Mouse (Mus musculus): ENCODE data around the gene H1f0.

Gene H1f0

GRCm38 (mm10) chr15:79028237-79028738 lies at the start of gene H1f0:
Gene H1f0, plus strand, starts transcription at chr15:79028450.
- peak; percentile 83 for DNase-seq

- no peak for DNase-seq
Observed at GRCm38 (mm10) chr15:78978875-78979274, 49.4 kb upstream of the H1f0 start.

GRCm38 (mm10) chr15:78980084-78980483 lies 48.2 kb upstream of the H1f0 start:
- no peak for DNase-seq

- DNase-seq = peak; percentile 82
Observed at GRCm38 (mm10) chr15:78982658-78983435, 45.4 kb upstream of the H1f0 start.

- peak; percentile 57 for DNase-seq
Observed at GRCm38 (mm10) chr15:78983436-78984285, 44.6 kb upstream of the H1f0 start.

GRCm38 (mm10) chr15:78984286-78984778 lies 43.9 kb upstream of the H1f0 start:
- DNase-seq = no peak

GRCm38 (mm10) chr15:78986536-78987220 lies 41.6 kb upstream of the H1f0 start:
- DNase-seq = no peak

GRCm38 (mm10) chr15:78988499-78988971 lies 39.7 kb upstream of the H1f0 start:
- no peak for DNase-seq

GRCm38 (mm10) chr15:78989152-78990092 lies 38.8 kb upstream of the H1f0 start:
- no peak for DNase-seq

GRCm38 (mm10) chr15:78990093-78990463 lies 38.2 kb upstream of the H1f0 start:
- DNase-seq = no peak

- no peak for DNase-seq
Observed at GRCm38 (mm10) chr15:78990970-78991525, 37.2 kb upstream of the H1f0 start.

GRCm38 (mm10) chr15:78992235-78992634 lies 36.0 kb upstream of the H1f0 start:
- DNase-seq = no peak

- DNase-seq = no peak
Observed at GRCm38 (mm10) chr15:78992925-78993324, 35.3 kb upstream of the H1f0 start.

GRCm38 (mm10) chr15:78995916-78996315 lies 32.3 kb upstream of the H1f0 start:
- no peak for DNase-seq

GRCm38 (mm10) chr15:78996663-78997062 lies 31.6 kb upstream of the H1f0 start:
- DNase-seq = peak; percentile 52

GRCm38 (mm10) chr15:78998348-78998747 lies 29.9 kb upstream of the H1f0 start:
- DNase-seq = no peak

- DNase-seq = peak; percentile 28
Observed at GRCm38 (mm10) chr15:78999586-78999985, 28.7 kb upstream of the H1f0 start.

GRCm38 (mm10) chr15:79000357-79000791 lies 27.9 kb upstream of the H1f0 start:
- peak; percentile 17 for DNase-seq

GRCm38 (mm10) chr15:79001559-79001958 lies 26.7 kb upstream of the H1f0 start:
- DNase-seq = no peak

- no peak for DNase-seq
Observed at GRCm38 (mm10) chr15:79002036-79002435, 26.2 kb upstream of the H1f0 start.

- no peak for DNase-seq
Observed at GRCm38 (mm10) chr15:79003079-79003478, 25.2 kb upstream of the H1f0 start.
